Mouse (Mus musculus): ENCODE results near the gene Abi3. TPM values are rescaled to one million over a fixed set of nuclear protein-coding genes. Genes with fewer than 3 reads are reported as not detected.

Abi3 gene
- total and polyA plus RNA-seq, 3 experiments = 24.4 to 74.5 (median 31.4) TPM

- DNase-seq (ENCODE audit: extremely low read depth) = no peak
- Histone ChIP-seq H3K4me1 (ENCODE audit: control insufficient read depth in 1 of 2, insufficient read depth in 2 of 2) (peaks cover 33 to 49% of the 10 kb centered on the region in 2 experiments), H3K36me3 (replicated peaks in 1 of 2; ENCODE audit: control insufficient read depth in 1 of 2, insufficient read depth in 1 of 2, low read length in 1 of 2) (peaks cover 10 to 11% of the 10 kb centered on the region in 2 experiments), H3K4me3 (replicated peaks in 1 of 3; ENCODE audit: low read depth in 2 of 3, low read length in 2 of 3, poor library complexity in 1 of 3) (no peak overlapping the region), H3K27me3 (replicated peaks) (no peaks in the 10 kb centered on the region), H3K79me2 (replicated peaks; ENCODE audit: control insufficient read depth, extremely low read depth, insufficient read depth, poor library complexity, severe bottlenecking) (peaks cover 17% of the 10 kb centered on the region), H3K9ac (ENCODE audit: insufficient read depth, low read depth) (no peak overlapping the region), H3K27ac (ENCODE audit: insufficient read depth, low read depth) (no peak overlapping the region), H3K4me2 (ENCODE audit: insufficient read depth, low read depth, poor library complexity, severe bottlenecking) (peak overlapping the region; percentile 59; the same call in 1 of the 2 replicates), H3K9me3 (replicated peaks; ENCODE audit: low read length) (peaks cover 4% of the 10 kb centered on the region)
- dilution Hi-C loops (cut with MboI; ENCODE audit: extremely low pct_ligation_motif_present, extremely low pct_unique_long_range_greater_than_20kb, low sequenced_read_pairs) (no loop called here), in situ Hi-C loops (cut with MboI; ENCODE audit: low pct_ligation_motif_present, low pct_unique_long_range_greater_than_20kb, low sequenced_read_pairs) (no loop called here)
- TF ChIP-seq CHD1 (IDR thresholded peaks at IDR 0.05; ENCODE audit: low read depth, low read length) = no peak
- no peak for TF ChIP-seq RAD21 (IDR thresholded peaks at IDR 0.05; ENCODE audit: low read depth, low read length)
- TF ChIP-seq USF2 (conservative IDR thresholded peaks at IDR 0.05; ENCODE audit: low read depth, low read length) = peak; percentile 68
- TF ChIP-seq ZMIZ1 (IDR thresholded peaks at IDR 0.05; ENCODE audit: low read depth, low read length) = no peak
- no peak for TF ChIP-seq ELF1 (IDR thresholded peaks at IDR 0.05; ENCODE audit: low read depth, low read length)
- no peak for TF ChIP-seq ETS1 (conservative IDR thresholded peaks at IDR 0.05; ENCODE audit: low read depth, low read length)
- TF ChIP-seq RCOR1 (conservative IDR thresholded peaks at IDR 0.05; ENCODE audit: low read depth, low read length) = no peak
- TF ChIP-seq USF1 (IDR thresholded peaks at IDR 0.05; ENCODE audit: low read depth, low read length) = peak; percentile 73
- TF ChIP-seq TBP (conservative IDR thresholded peaks at IDR 0.05; ENCODE audit: low read depth, low read length) = no peak
Observed at GRCm38 (mm10) chr11:95844935-95845334, 2.7 kb upstream of the Abi3 start.

GRCm38 (mm10) chr11:95843421-95843950 is 1.2 kb upstream of the Abi3 start:
- TF ChIP-seq JUN (IDR thresholded peaks at IDR 0.05; ENCODE audit: insufficient read depth, low read depth, low read length) (no peak), ZMIZ1 (IDR thresholded peaks at IDR 0.05; ENCODE audit: low read depth, low read length) (0 out of 2 replicates have a peak, but pooled peaks have one; percentile 41), POLR2A (IDR thresholded peaks at IDR 0.05; ENCODE audit: low read depth, low read length) (0 out of 2 replicates have a peak, but pooled peaks have one; percentile 7)
- peak overlapping the region; percentile 76; the same call in 1 of the 2 replicates for H3K9ac ChIP-seq (ENCODE audit: insufficient read depth, low read depth)
- H3K9me3 ChIP-seq (replicated peaks; ENCODE audit: low read length) = peaks cover 4% of the 10 kb centered on the region
- H3K4me3 ChIP-seq (replicated peaks in 1 of 3; ENCODE audit: low read depth in 2 of 3, low read length in 2 of 3, poor library complexity in 1 of 3) = peak overlapping the region; percentile 67 to 98 (median 77)
- peaks cover 35 to 62% of the 10 kb centered on the region in 2 experiments for H3K4me1 ChIP-seq (ENCODE audit: control insufficient read depth in 1 of 2, insufficient read depth in 2 of 2)
- no peak for DNase-seq (ENCODE audit: extremely low read depth)
- no peaks in the 10 kb centered on the region for H3K27me3 ChIP-seq (replicated peaks)
- peak overlapping the region; percentile 59 for H3K4me2 ChIP-seq (ENCODE audit: insufficient read depth, low read depth, poor library complexity, severe bottlenecking)
- no peak overlapping the region for H3K27ac ChIP-seq (ENCODE audit: insufficient read depth, low read depth)
- peaks cover 22% of the 10 kb centered on the region for H3K79me2 ChIP-seq (replicated peaks; ENCODE audit: control insufficient read depth, extremely low read depth, insufficient read depth, poor library complexity, severe bottlenecking)
- peaks cover 10 to 11% of the 10 kb centered on the region in 2 experiments for H3K36me3 ChIP-seq (replicated peaks in 1 of 2; ENCODE audit: control insufficient read depth in 1 of 2, insufficient read depth in 1 of 2, low read length in 1 of 2)
- dilution Hi-C loops (cut with MboI; ENCODE audit: extremely low pct_ligation_motif_present, extremely low pct_unique_long_range_greater_than_20kb, low sequenced_read_pairs) = no loop called here
- in situ Hi-C loops (cut with MboI; ENCODE audit: low pct_ligation_motif_present, low pct_unique_long_range_greater_than_20kb, low sequenced_read_pairs) = no loop called here

- no peak for DNase-seq (ENCODE audit: extremely low read depth)
- H3K27me3 ChIP-seq (replicated peaks) = no peaks in the 10 kb centered on the region
- H3K9me3 ChIP-seq (replicated peaks; ENCODE audit: low read length) = peaks cover 1% of the 10 kb centered on the region
- peak overlapping the region; percentile 86 for H3K27ac ChIP-seq (ENCODE audit: insufficient read depth, low read depth)
- peaks cover 26% of the 10 kb centered on the region for H3K79me2 ChIP-seq (replicated peaks; ENCODE audit: control insufficient read depth, extremely low read depth, insufficient read depth, poor library complexity, severe bottlenecking)
- peaks cover 41 to 68% of the 10 kb centered on the region in 2 experiments for H3K4me1 ChIP-seq (ENCODE audit: control insufficient read depth in 1 of 2, insufficient read depth in 2 of 2)
- in situ Hi-C loops (cut with MboI; ENCODE audit: low pct_ligation_motif_present, low pct_unique_long_range_greater_than_20kb, low sequenced_read_pairs) = no loop called here
- TF ChIP-seq POLR2A (IDR thresholded peaks at IDR 0.05; ENCODE audit: low read depth, low read length) (0 out of 2 replicates have a peak, but pooled peaks have one; percentile 15), E2F4 (IDR thresholded peaks at IDR 0.05; ENCODE audit: insufficient replicate concordance, low read depth, low read length) (no peak)
- peak overlapping the region; percentile 59 for H3K4me2 ChIP-seq (ENCODE audit: insufficient read depth, low read depth, poor library complexity, severe bottlenecking)
- dilution Hi-C loops (cut with MboI; ENCODE audit: extremely low pct_ligation_motif_present, extremely low pct_unique_long_range_greater_than_20kb, low sequenced_read_pairs) = no loop called here
- peaks cover 11 to 12% of the 10 kb centered on the region in 2 experiments for H3K36me3 ChIP-seq (replicated peaks in 1 of 2; ENCODE audit: control insufficient read depth in 1 of 2, insufficient read depth in 1 of 2, low read length in 1 of 2)
- peak overlapping the region; percentile 67 to 98 (median 77) for H3K4me3 ChIP-seq (replicated peaks in 1 of 3; ENCODE audit: low read depth in 2 of 3, low read length in 2 of 3, poor library complexity in 1 of 3)
- peak overlapping the region; percentile 76 for H3K9ac ChIP-seq (ENCODE audit: insufficient read depth, low read depth)
Observed at GRCm38 (mm10) chr11:95842953-95843352, 677 bp upstream of the Abi3 start.

Data from CH12.LX (cell line).